Mouse (Mus musculus): ENCODE measurements around the gene Depp1. TPM values are rescaled to one million over a fixed set of nuclear protein-coding genes. Genes with fewer than 3 reads are reported as not detected.

The Depp1 gene
- polyA plus RNA-seq, 1 experiment = not detected

DNA sequence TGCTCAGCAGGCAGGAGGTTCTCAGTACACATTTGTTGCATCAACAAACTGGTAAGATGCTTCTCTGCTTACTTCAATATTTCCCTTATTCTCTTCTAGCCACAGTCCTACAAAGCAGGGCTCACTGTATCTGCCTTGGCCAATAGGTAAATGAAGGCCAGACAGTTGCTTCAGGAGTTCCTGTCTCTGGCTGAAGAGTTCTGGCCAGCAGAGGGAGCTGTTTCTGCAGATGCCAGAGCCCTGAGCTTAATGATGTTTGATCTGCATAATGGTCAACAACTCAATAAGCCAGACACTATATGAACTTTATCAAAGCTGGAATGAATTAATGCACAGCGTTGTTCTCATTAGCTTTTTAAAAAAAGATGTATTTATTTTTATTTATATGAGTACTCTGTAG lies 18.3 kb upstream of the Depp1 start:
- Histone ChIP-seq H3K4me3 (ENCODE audit: insufficient read depth, low read length) (no peak overlapping the region), H3K4me1 (ENCODE audit: control insufficient read depth, insufficient read depth, low read length) (peaks cover 46% of the 10 kb centered on the region), H3K27ac (ENCODE audit: insufficient read depth, low read depth, low read length) (no peak overlapping the region)
- TF ChIP-seq CTCF (IDR thresholded peaks at IDR 0.05; ENCODE audit: low read depth, low read length) (peak; percentile 92), POLR2A (IDR thresholded peaks at IDR 0.05; ENCODE audit: borderline replicate concordance, low read depth, low read length) (no peak)

DNA sequence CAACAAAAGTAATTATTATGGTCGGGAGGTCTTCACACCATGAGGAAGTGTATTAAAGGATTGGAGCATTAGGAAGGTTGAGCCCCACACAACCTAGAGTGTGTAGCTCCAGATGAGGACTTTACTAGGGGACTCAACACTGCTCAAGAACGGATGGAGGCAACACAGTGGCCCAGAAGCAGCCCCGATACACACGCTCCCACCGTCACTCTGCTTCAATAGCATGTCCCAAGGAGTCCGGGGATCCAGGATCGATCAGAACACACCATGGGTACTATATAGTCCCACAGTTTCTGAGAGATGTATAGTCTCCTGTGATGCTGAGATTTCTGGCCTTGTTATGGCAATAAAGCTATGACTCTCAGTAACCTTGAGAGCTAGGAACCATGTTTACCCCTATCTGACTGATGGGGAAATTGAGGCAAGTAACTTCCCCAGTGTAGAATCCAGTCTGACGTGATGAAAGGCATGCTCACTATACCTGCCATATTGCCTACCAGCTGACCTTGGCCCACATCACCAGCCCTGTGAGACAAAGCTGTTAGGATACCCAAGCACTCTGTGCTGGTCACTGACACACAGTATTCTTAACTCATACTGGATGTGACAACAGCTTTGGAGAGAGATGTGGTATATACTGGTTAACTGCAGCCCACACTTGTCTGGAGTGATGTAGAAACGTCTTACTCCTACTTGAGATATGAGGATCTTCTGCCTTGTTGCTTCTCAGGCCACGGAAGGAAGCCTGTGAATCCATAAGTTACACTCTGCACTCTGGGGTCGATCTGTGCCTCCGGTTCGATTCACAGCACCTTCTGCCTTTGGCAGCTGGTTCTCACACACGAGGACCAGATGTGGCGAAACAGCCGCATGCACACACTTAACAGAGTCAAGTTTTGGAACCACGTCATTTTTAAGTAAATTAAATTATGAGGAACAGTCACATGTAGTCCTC lies 16.4 kb upstream of the Depp1 start:
- TF ChIP-seq CTCF (IDR thresholded peaks at IDR 0.05; ENCODE audit: low read depth, low read length) (no peak), POLR2A (IDR thresholded peaks at IDR 0.05; ENCODE audit: borderline replicate concordance, low read depth, low read length) (no peak)
- H3K4me1 ChIP-seq (ENCODE audit: control insufficient read depth, insufficient read depth, low read length) = peaks cover 44% of the 10 kb centered on the region
- H3K4me3 ChIP-seq (ENCODE audit: insufficient read depth, low read length) = no peak overlapping the region
- no peak overlapping the region for H3K27ac ChIP-seq (ENCODE audit: insufficient read depth, low read depth, low read length)

DNA sequence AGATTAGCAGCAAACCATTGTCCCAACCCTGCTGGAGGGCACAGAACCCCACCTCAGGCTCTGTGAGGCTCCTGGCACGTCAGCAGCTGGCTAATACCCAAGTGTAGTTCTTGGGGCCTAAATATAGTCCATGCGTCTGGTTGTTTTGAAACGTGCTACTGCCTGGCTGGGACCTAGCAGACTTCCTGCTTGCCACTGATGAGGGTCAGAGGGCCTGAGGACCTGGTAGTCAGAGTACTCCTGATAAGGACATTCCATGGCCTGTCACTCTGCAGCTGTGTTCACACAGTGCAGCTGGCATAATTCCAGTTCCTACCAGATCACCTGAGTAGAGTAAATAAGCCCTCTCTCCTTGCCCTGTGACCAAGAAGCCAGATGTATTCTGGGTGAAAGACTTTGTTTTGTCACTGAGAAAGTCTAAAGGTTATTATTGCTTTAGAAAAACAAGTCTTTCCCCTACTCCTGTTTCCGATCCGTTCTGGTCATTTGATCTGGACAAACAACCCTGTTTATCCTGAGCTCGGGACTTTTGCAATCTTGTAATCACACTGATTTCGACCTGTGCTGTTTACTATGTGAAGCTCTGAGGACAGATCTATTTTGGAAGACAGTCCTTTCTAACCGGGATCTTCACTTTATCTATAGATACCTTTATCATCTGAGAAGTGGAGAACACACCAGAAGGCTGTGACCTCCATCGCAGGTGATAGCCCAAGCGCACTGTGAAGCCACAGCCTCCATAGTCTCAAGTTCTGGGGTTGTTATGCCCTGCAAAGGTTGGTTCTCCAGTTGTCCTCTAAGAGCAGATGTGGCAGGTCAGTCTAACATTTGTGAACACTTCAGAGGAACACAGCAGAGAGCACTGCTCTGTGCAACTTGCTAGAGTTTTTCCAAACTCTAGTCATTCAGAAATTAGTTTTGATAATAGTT lies 14.9 kb upstream of the Depp1 start:
- H3K27ac ChIP-seq (ENCODE audit: insufficient read depth, low read depth, low read length) = 0 out of 2 replicates have a peak overlapping the region, but pooled peaks have one; percentile 17
- no peak for TF ChIP-seq POLR2A (IDR thresholded peaks at IDR 0.05; ENCODE audit: borderline replicate concordance, low read depth, low read length)
- TF ChIP-seq CTCF (IDR thresholded peaks at IDR 0.05; ENCODE audit: low read depth, low read length) = no peak
- peaks cover 36% of the 10 kb centered on the region for H3K4me1 ChIP-seq (ENCODE audit: control insufficient read depth, insufficient read depth, low read length)
- H3K4me3 ChIP-seq (ENCODE audit: insufficient read depth, low read length) = no peak overlapping the region

DNA sequence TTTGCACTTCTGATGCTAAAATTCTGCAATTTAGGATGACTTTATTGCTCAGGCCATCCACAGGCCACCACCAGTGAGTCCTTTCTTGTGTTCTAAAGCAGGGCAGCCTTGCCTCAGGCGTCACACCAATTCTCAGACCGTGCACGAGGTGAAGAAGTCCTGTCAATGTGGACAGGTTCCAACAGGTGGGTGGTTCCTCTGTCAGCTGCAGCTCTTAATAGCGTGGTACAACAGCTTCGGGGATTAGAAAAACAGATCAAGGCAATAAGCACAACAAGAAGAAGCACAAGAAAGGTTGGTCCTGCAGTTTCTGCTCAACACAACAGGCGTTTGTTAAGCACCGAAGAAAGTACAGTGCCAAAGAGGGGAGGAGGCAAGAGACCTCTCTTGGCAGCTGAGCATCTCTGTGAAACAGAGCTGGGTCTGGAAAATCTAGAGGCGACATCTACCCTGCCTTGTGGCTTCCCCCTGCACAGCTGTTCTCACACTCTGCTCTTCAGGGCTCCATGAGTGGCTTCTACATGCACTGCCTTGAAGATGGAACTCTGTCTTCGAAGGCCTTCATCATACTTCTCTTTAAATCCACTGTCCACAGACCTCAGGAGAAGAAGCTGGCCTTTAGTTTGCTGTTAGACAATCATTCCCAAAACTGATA lies 13.7 kb upstream of the Depp1 start:
- Histone ChIP-seq H3K4me3 (ENCODE audit: insufficient read depth, low read length) (no peak overlapping the region), H3K27ac (ENCODE audit: insufficient read depth, low read depth, low read length) (no peak overlapping the region), H3K4me1 (ENCODE audit: control insufficient read depth, insufficient read depth, low read length) (peaks cover 24% of the 10 kb centered on the region)
- TF ChIP-seq POLR2A (IDR thresholded peaks at IDR 0.05; ENCODE audit: borderline replicate concordance, low read depth, low read length) = no peak
- TF ChIP-seq CTCF (IDR thresholded peaks at IDR 0.05; ENCODE audit: low read depth, low read length) = no peak

DNA sequence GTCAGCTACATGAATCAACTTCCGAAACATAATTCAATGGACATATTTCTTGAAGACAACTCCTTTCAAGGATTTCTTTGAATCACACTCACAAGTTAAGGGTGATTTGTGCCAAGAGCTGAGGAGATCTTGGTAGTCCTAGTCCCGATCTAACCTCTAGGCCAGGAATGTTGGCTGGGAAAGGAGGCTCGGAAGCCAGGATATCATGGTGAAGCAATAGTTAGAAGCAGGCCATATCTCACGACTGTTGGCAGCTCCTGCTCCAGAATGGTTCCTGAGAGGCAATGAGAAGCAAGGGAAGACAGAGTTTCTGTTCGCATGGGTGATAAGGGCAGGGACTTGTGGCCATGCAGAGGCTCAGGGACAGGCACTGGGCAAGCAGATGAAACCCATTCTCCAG lies 12.9 kb upstream of the Depp1 start:
- Histone ChIP-seq H3K27ac (ENCODE audit: insufficient read depth, low read depth, low read length) (no peak overlapping the region), H3K4me1 (ENCODE audit: control insufficient read depth, insufficient read depth, low read length) (peaks cover 19% of the 10 kb centered on the region)
- no peak for TF ChIP-seq CTCF (IDR thresholded peaks at IDR 0.05; ENCODE audit: low read depth, low read length)
- TF ChIP-seq POLR2A (IDR thresholded peaks at IDR 0.05; ENCODE audit: borderline replicate concordance, low read depth, low read length) = no peak

DNA sequence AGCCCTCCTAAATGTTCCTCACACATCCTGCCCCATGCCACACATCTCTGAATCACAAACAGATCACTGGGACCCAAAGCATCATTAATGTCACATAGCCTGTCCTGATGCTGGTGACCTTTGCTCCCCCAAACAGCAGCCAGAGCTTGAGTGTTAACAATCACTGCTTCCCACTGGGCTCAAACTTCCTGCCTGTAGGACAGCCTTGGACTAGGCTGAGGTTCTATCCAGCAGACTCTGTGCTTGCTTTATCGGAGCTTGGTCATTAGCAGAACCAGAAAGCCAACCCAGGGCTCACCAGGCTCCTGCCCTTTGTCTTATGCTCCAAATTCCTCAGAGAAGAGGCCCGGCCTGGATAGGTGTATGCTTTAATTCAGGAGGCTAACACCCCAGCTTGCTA lies 11.5 kb upstream of the Depp1 start:
- TF ChIP-seq CTCF (IDR thresholded peaks at IDR 0.05; ENCODE audit: low read depth, low read length) (no peak), POLR2A (IDR thresholded peaks at IDR 0.05; ENCODE audit: borderline replicate concordance, low read depth, low read length) (no peak)
- Histone ChIP-seq H3K4me1 (ENCODE audit: control insufficient read depth, insufficient read depth, low read length) (peaks cover 18% of the 10 kb centered on the region), H3K4me3 (ENCODE audit: insufficient read depth, low read length) (no peak overlapping the region), H3K27ac (ENCODE audit: insufficient read depth, low read depth, low read length) (no peak overlapping the region)

More for the DNA sequence above, 12.9 kb upstream of the Depp1 start:
- H3K4me3 ChIP-seq (ENCODE audit: insufficient read depth, low read length) = no peak overlapping the region

DNA sequence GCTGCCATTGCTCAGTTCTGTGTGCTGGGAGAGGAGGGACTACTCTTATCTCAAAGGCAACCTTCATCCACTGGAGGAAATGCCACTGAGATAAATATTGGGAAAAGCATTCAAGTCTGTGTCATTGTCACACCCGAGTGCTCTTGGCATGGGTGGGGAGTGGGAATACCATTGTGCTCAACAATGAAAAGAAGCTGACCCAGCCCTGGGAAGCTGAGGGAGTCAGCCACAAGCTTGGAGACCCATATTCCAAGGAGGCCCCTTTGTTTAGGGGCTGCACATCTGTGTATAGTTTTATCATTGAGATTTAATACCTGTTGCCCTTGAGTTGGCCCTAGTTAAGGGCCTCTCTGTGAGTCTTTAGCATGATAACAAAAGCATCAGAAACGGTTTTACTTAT lies 10.7 kb upstream of the Depp1 start:
- H3K4me3 ChIP-seq (ENCODE audit: insufficient read depth, low read length) = no peak overlapping the region
- no peak overlapping the region for H3K27ac ChIP-seq (ENCODE audit: insufficient read depth, low read depth, low read length)
- peaks cover 20% of the 10 kb centered on the region for H3K4me1 ChIP-seq (ENCODE audit: control insufficient read depth, insufficient read depth, low read length)
- TF ChIP-seq POLR2A (IDR thresholded peaks at IDR 0.05; ENCODE audit: borderline replicate concordance, low read depth, low read length) = no peak
- TF ChIP-seq CTCF (IDR thresholded peaks at IDR 0.05; ENCODE audit: low read depth, low read length) = no peak

DNA sequence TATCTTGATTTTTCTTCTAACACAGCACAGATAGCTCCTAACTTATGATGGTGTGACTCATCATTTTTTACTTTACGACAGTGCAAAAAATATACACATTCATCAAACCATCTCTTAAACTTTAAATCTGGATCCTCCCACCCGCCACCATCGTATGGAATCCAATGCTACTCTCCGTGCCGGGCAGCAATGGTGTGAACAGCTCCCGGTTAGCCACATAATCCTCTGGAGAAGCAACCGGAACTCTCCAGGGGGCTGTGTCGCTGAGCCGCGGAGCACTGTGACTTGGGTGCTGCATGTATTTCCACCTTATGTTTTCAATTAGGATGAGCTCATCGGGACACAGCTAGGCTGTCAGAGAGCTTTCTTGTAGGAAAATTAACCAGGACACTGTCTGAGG lies 7.5 kb upstream of the Depp1 start:
- TF ChIP-seq CTCF (IDR thresholded peaks at IDR 0.05; ENCODE audit: low read depth, low read length) (no peak), POLR2A (IDR thresholded peaks at IDR 0.05; ENCODE audit: borderline replicate concordance, low read depth, low read length) (no peak)
- Histone ChIP-seq H3K4me1 (ENCODE audit: control insufficient read depth, insufficient read depth, low read length) (0 out of 2 replicates have a peak, but pooled peaks cover 3% of the 10 kb centered on the region), H3K27ac (ENCODE audit: insufficient read depth, low read depth, low read length) (no peak overlapping the region), H3K4me3 (ENCODE audit: insufficient read depth, low read length) (no peak overlapping the region)

DNA sequence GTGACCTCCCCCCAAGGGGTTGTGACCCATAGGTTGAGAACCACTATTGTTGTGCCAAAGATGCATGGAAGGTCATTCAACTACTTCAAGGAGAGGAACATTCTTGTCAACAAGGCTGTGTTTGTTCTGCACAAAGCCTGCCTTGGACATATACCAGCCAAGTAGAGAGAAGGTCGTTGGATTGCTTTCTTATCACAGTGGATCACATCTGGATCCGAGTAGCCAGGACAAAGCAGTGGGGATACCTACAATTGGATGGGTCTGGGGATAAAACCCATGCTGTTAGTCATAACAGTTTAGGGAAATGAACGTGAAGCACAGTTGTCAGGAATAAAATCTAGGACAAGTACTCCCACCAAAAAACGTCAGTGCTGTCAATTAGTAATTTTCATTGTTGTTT lies 6.5 kb upstream of the Depp1 start:
- H3K4me3 ChIP-seq (ENCODE audit: insufficient read depth, low read length) = no peak overlapping the region
- H3K27ac ChIP-seq (ENCODE audit: insufficient read depth, low read depth, low read length) = no peak overlapping the region
- H3K4me1 ChIP-seq (ENCODE audit: control insufficient read depth, insufficient read depth, low read length) = 0 out of 2 replicates have a peak, but pooled peaks cover 3% of the 10 kb centered on the region
- TF ChIP-seq POLR2A (IDR thresholded peaks at IDR 0.05; ENCODE audit: borderline replicate concordance, low read depth, low read length) = no peak
